Mouse (Mus musculus): ENCODE data around the gene Arfgap3.

DNA sequence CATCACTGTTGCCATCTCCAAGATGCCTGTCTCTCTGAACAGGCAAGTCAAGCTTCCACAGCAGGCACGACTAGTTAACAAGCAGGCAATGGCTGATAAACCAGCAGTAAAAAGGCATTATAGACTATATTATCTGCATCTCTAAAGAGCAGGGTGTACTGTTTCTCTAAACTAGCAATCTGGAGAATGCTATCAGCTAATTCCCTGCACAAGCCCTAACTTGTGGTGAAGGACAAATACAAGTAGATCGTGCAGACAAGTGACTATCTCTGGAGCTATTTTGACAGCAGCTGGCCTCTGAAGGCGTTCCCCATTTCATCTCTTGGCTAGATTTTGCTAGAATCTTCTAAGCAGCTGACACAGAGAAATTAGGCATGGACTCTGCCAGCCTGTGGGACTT is 14.1 kb upstream of the Arfgap3 start:
- TF ChIP-seq CTCF (IDR thresholded peaks at IDR 0.05; ENCODE audit: borderline replicate concordance, insufficient read depth, low read length) (no peak), POLR2A (IDR thresholded peaks at IDR 0.05; ENCODE audit: low read depth, low read length) (no peak)
